Mouse (Mus musculus) thymus, adult 18-20 months (tissue): ENCODE data around the gene Flnb.

ENCODE experiments used
- DNase-seq, 2 experiments: peaks; one replicate each; pipeline ENCODE4 v3.0.0; 2022; ENCODE audit warnings: mixed read lengths in 2 of 2

Flnb gene

DNA sequence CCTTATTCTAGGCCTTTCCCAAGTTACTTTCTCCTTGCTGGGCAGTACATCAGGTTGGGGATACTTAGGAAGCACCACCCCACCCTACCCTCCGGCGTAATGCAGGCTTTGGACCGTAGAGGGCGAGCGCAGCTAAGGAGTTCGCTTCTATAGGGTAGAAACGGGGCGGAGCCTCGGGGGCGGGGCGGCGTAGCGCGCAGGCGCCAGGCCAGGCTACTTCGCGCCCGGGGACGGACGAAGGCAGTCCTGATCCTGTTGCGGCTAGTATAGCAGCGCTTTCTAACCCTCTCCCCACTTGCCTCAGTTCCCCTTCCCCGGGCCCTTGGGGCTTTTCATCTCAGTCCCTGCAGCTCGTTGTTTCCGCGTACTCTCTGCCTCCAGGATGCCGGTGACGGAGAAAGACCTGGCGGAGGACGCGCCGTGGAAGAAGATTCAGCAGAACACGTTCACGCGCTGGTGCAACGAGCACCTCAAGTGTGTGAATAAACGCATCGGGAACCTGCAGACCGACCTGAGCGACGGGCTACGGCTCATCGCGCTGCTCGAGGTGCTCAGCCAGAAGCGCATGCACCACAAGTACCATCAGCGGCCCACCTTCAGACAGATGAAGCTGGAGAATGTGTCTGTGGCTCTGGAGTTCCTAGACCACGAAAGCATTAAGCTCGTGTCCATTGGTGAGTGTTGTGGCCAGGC lies at the start of gene Flnb:
TSS of gene Flnb (plus strand) at position 188 of the 693 bp plus-strand sequence.
- DNase-seq, result peak; percentile 88

GRCm38 (mm10) chr14:7773714-7774389 lies 43.9 kb upstream of the Flnb start:
- peak; percentile 69 to 83 for DNase-seq

- DNase-seq, result no peak
Observed at GRCm38 (mm10) chr14:7786073-7786472, 31.7 kb upstream of the Flnb start.

- DNase-seq, result no peak
Observed at GRCm38 (mm10) chr14:7789266-7790030, 28.3 kb upstream of the Flnb start.

- DNase-seq, result no peak
Observed at GRCm38 (mm10) chr14:7791061-7791531, 26.7 kb upstream of the Flnb start.

- peak; percentile 23 to 25 for DNase-seq
Observed at GRCm38 (mm10) chr14:7791532-7792159, 26.1 kb upstream of the Flnb start, which contains the start of gene Gm26661. Gene Gm26661, plus strand, starts transcription at chr14:7791587.

DNA sequence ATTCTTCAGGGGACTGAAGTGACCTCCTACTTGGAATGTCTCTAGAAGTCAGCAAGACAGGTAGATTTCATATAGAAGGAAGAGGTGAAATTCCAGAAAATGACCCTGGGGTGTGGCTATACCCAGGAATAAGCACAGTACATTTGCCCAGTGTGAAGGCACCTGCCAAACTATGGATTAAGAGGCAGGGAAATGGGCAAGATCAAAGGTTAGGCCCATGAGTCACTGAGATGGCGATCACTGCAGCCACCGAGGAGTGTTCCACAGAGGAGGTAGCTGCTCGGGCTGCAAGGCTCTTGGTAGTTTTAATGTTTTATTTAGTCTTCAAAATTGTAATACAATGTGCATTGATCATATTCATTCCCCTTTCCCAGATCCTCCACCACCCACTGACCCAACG lies 21.8 kb upstream of the Flnb start:
- no peak for DNase-seq

- no peak for DNase-seq
Observed at GRCm38 (mm10) chr14:7800611-7801010, 17.1 kb upstream of the Flnb start.

- DNase-seq, result no peak
Observed at GRCm38 (mm10) chr14:7801831-7802230, 15.9 kb upstream of the Flnb start.

DNA sequence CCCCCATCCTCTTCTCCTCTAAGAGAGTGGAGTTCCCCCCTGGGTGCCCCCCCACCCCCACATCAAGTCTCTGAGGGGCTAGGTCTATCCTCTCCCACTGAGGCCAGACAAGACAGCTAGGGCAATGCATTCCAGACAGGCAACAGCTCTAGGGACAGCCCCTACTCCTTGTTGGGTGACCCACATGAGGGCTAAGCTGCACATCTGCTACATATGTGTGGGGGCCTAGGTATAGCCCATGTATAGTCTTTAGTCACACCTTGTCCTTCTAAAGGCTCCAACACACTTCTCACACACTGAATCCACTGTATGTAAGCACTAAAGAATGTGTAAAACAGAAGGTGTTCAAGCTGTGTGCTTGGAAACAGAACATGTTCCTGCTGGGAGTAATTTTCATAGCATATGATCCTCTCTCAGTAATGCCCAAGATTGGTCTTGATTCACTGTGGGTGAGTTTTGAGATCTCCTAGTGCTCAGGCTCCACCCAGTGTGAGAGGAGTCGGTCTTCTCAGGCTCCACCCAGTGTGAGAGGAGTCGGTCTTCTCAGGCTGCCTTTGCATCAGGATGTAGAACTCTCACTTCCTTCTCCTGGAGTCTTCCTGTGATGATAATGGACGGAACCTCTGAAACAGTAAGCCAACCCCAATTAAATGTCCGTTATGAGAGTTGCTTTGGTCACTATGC lies 13.7 kb upstream of the Flnb start:
- no peak for DNase-seq

DNA sequence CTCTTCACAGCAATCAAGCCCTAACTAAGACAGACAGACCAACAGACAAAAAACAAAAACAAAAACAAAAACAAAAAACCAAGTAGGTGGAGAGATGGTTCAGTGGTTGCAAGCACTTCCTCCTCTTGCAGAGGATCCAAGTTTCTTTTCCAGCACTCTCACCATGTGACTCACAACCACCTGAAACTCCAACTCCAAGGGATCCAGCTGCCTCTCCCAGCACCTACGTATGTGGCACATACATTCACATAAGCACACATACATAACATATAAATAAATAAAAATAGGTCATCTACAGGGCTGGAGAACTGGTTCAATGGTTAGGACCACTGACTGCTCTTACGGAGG lies 13.2 kb upstream of the Flnb start:
- no peak for DNase-seq

DNA sequence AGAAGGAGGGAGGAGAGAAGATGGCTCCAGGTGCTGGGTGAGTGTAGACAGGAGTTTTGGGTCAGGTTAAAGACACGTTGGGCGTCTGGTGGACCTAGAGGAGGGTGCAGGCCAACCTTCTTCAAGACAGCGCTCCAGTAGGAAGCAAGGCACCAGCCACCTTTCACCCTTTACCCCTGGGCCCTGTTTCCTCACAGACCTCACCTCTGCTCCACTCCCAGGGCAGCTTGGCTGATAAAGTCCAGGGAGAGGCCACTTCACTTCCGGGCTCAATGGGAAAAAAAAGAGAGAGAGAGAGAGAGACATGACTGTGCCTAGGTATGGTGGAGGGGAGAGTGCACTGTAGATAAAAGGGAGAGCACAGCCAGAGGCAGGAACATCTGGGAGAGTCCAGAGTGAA lies 10.0 kb upstream of the Flnb start:
- no peak for DNase-seq

DNA sequence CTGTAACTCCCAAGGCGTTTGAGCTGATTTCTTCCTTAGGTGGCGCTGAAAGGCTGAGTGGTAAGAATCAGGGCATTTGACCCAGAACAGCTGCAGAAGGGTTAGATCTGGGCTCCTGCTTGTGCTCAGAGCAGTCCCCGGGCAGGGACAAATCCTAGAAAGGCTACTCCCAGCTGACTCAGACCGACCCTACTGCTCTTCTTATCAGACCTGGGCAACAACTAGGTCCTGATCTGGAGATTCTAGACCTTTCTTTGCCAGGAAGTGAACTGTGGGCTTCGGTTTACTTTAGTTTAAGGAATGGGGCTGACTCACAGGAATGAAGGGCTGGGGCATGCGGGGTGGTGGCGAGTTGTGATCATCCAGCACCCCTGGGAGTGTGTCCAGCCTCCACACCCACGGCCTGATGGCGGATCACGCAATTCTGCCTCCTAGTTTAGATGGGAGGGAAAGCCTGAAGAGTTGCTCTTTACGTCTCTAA lies 9.2 kb upstream of the Flnb start:
- DNase-seq, result no peak

GRCm38 (mm10) chr14:7809043-7809955 lies 8.5 kb upstream of the Flnb start:
- no peak for DNase-seq

- peak; percentile 13 to 14 for DNase-seq
Observed at GRCm38 (mm10) chr14:7818463-7819121, 835 bp downstream of the Flnb start.

DNA sequence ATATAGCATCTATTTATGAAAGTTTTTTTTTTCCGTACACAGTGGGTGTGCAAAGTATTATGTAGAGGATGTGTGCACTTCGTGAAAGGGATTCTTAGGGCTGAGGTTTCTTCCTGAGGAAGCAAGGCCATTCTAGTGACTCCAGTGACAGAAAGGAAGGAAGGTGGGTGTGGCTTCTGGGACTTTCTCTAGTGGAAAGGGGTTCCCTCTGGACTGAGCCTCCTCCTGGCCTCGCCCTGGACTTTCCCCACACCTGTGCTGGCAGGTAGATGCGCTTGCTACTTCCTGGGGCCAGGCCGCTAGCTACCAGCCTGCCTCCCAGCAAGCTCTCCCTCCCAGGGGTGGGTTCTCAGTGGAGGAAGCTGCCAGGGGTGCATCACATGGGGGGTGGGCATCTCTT lies 1.7 kb downstream of the Flnb start:
- DNase-seq, result peak in 1 of 2 experiments; percentile 9

GRCm38 (mm10) chr14:7821341-7821740 lies 3.6 kb downstream of the Flnb start:
- DNase-seq, result no peak

DNA sequence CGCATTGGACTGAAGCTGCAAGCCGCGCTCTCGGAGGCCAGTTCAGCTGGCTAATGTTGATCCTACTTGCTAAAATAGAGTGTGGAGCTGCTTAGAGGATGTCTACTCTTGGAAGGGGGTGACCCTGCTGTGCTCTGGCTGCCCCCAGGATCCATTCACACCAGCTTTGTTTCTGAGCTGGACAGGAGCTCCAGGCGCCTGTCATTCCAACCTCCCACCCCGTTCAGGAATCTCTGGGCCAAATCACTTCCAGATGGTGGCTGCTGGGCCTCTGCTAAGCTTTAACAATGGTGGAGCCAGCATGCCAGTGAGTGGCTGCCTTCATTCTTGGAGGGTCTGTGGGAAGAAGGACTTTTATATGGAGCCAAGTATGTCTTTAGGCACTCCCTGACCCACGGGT lies 4.9 kb downstream of the Flnb start:
- DNase-seq, result no peak

DNA sequence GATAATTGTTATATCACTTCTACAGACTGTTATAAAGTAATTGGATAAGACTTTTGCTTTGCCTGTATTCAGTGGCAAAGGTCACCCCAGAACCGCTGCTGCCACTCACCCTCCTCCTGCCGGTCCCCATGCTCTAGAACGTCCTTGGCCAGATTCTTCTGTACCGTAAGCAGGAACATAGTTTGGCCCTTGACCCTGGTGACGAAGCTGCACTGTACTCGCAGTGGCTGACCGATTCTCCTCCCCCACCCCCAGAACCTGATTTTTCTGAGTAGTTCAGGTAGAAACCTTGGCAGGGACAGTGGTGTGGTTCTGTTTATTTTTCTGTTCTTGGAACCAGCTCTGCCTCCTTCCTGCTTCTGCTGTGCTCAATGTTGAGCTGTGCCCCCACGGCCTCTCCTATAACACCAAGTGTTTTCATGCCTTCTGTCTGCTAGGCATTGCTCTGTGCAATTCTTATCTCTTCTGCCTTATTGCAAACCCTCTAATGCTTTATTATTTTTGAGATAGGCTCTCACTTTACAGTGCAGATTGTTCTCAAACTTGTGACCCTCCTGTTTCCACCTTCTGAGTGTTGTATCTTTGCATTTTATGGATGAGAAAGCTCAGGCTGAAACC lies 7.0 kb downstream of the Flnb start:
- DNase-seq, result no peak
